Mouse (Mus musculus): Measurements from ENCODE around the gene Zkscan3. TPM values are rescaled to one million over a fixed set of nuclear protein-coding genes. Genes with fewer than 3 reads are reported as not detected.

Gene Zkscan3
- total RNA-seq, 4 experiments from 2014 or later: 55.7 to 74.1 (median 68.0) TPM

GRCm38 (mm10) chr13:21396048-21396447, 6.5 kb downstream of the Zkscan3 start:
- peak; percentile 32 for DNase-seq

DNA sequence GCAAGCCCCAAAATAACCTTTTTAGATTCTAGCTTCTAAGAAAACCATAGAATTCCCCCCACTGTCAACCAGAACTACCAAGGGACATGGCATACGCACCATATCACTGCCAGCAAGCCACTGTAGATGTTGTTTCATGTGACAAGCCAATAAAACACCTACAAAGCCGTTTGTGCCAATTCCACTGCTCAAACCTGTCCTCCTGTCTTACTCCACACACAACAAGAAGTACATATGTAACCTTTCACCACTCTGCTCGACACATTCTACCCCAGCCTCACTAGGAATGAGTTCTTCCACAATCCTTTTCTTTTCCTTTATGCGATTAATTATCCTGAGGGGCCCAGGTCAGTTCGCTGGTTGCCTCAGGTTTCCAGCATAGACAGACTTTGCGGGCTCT, 6.9 kb downstream of the Zkscan3 start:
- DNase-seq: no peak

DNA sequence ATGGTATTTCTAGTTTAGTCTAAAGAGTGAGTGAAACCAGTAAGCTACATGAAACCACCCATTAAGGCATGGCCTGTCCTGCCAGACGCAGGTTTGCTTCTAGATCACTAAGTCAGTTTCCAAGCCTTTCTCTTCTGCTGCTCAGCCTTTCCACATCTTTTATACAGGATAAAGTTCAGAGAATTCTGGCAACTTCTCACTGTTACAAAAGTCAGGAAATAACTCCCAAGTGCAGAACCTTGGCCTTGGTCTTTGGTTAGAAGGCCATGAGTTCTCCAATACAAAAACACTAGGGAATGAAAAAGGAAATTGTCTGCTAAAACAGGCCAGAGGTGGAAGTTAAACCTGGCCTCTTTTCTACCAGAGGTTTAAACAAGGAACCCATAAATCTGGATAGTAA, 7.3 kb downstream of the Zkscan3 start:
- DNase-seq: no peak

DNA sequence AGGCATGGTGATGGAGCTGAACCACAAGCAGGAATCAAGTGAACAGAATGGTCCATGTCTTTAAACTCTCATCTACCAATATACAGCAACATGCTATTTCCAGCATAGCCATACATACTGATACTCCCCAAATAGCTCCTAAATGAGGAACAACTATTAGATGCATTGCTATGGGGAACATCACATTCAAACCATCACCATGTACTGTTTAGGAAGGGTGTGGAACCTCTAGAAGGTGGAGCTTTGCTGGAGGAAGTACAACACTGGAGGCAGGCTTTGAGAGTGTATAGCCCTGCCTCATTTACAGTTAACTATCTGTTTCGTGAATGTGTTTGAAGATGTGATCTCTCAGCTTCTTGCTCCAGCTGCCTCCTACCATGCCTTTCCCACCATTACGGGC, 24.8 kb downstream of the Zkscan3 start:
- DNase-seq: no peak

DNA sequence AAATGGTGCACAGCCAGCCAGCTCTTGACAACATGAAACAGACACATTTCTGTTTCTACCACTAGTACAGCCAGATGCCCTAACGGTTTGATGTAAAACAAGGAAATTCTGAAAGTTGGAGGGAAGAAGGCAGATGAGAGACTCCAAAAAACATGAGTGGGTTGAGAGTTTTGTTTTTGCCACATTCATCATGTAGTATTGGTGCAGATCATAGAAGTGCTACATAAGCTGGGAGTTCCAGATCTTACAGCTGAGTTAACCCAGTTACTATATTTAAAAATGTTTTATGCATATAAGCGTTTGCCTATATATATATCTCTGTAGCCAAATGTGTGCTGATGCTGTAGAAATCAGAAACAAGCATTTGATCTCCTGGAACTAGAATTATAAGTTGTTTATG, 29.9 kb downstream of the Zkscan3 start:
- DNase-seq: no peak

- DNase-seq: no peak
Measured at GRCm38 (mm10) chr13:21366635-21367034, 35.9 kb downstream of the Zkscan3 start.

GRCm38 (mm10) chr13:21363719-21364118, 38.8 kb downstream of the Zkscan3 start:
- DNase-seq: no peak

- DNase-seq: peak; percentile 92
Measured at GRCm38 (mm10) chr13:21362621-21363248, 39.8 kb downstream of the Zkscan3 start, which contains the start of gene Zscan12. Gene Zscan12 (plus strand): TSS chr13:21362820.

GRCm38 (mm10) chr13:21350593-21350992, 52.0 kb downstream of the Zkscan3 start:
- no peak for DNase-seq

DNA sequence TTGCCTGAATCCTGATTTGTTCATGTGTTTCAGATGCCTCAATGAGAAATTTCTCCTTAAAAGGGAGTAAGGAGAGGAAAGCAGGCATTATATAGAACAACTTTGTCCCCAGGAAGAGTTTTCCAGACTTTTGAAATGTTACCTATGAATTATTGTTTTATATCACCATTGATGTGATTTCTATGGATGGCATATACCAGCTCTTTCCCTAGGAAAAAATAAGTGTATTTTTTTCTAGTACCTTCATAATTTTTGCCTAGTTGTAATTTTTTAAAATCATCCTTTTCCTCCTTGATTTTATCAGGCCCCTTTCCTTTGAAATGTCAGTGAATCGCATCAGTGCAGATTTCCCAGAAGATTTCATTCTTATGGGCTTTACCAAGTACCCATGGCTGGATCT, 55.9 kb downstream of the Zkscan3 start, which contains the start of gene Olfr1367:
TSS of gene Olfr1367 (plus strand) at position 301 of the 400 bp plus-strand sequence.
- DNase-seq: no peak

Small RNA genes within 50 kb of the gene (microRNA-seq; reads per million reads assigned to microRNA genes)
- gene Mir1896 (0 reads per million in 2 experiments), gene Mir6942 (0 to 0.50 reads per million in 2 experiments)

Other genes starting within 250 kb of the Zkscan3 start
- 10 to 100 TPM; 46.8 to 54.3 (median 52.6) TPM for gene Trim27, start 223.3 kb downstream of the Zkscan3 start, total RNA-seq (2022)
- gene Gpx5, start 110.0 kb downstream of the Zkscan3 start, total RNA-seq (2022): not detected
- not detected for gene Gpx6, start 90.6 kb downstream of the Zkscan3 start, total RNA-seq (2022)
- not detected for gene Olfr1367, start 55.8 kb downstream of the Zkscan3 start, total RNA-seq (2022)
- gene Zscan12, start 39.9 kb downstream of the Zkscan3 start, total RNA-seq (2022): 10 to 100 TPM in 3 of 4 experiments, 1 to 10 TPM in 1; 9.6 to 12.8 (median 11.1) TPM
- gene Pgbd1, start 38.3 kb upstream of the Zkscan3 start, total RNA-seq (2022): 1 to 10 TPM in 2 of 4 experiments, under 1 TPM in 2; 0.75 to 1.9 (median 1.1) TPM
- gene Zscan26, start 51.0 kb upstream of the Zkscan3 start, total RNA-seq (2022): 10 to 100 TPM; 41.9 to 57.9 (median 51.1) TPM
- gene Nkapl, start 65.8 kb upstream of the Zkscan3 start, total RNA-seq (2022): 1 to 10 TPM; 1.2 to 2.1 (median 1.8) TPM
- gene Zkscan4, start 76.2 kb upstream of the Zkscan3 start, total RNA-seq (2022): 1 to 10 TPM; 2.5 to 4.9 (median 3.8) TPM
- not detected for gene Gm10065, start 76.7 kb upstream of the Zkscan3 start, total RNA-seq (2022)
- 10 to 100 TPM in 2 of 4 experiments, 1 to 10 TPM in 2; 7.8 to 11.5 (median 10.3) TPM for gene AK157302, start 92.5 kb upstream of the Zkscan3 start, total RNA-seq (2022)
- gene Gm11273, start 98.7 kb upstream of the Zkscan3 start, total RNA-seq (2022): 10 to 100 TPM; 48.5 to 62.2 (median 55.3) TPM
- gene Zkscan8, start 128.4 kb upstream of the Zkscan3 start, total RNA-seq (2022): 10 to 100 TPM; 20.4 to 30.2 (median 26.0) TPM
- gene Olfr1366, start 140.1 kb upstream of the Zkscan3 start, total RNA-seq (2022): not detected
- gene Olfr1535, start 157.1 kb upstream of the Zkscan3 start, total RNA-seq (2022): not detected
- not detected for gene Olfr1364, start 179.0 kb upstream of the Zkscan3 start, total RNA-seq (2022)
- not detected for gene Olfr1362, start 211.3 kb upstream of the Zkscan3 start, total RNA-seq (2022)
- gene Olfr11, start 239.8 kb upstream of the Zkscan3 start, total RNA-seq (2022): not detected